Mouse (Mus musculus) liver, embryonic 14 days (tissue): Measurements from ENCODE around the gene Ube2l3. TPM values are rescaled to one million over a fixed set of nuclear protein-coding genes. Genes with fewer than 3 reads are reported as not detected.

ENCODE experiments used
- polyA plus RNA-seq: library from polyadenylated mRNA; depleted of rRNA; stranded (reverse); fragments of >200 nt; gene quantifications from 2 replicates; pipeline ENCODE4 v1.2.3, GENCODE M21; 2012; rRNA removed

The Ube2l3 gene
- polyA plus RNA-seq, result 69.6 and 76.0 TPM in 2 replicates

GRCm38 (mm10) chr16:17202549-17202948 is at the start of gene Ube2l3:
TSS of gene Ube2l3 (minus strand) at chr16:17202649.

DNA sequence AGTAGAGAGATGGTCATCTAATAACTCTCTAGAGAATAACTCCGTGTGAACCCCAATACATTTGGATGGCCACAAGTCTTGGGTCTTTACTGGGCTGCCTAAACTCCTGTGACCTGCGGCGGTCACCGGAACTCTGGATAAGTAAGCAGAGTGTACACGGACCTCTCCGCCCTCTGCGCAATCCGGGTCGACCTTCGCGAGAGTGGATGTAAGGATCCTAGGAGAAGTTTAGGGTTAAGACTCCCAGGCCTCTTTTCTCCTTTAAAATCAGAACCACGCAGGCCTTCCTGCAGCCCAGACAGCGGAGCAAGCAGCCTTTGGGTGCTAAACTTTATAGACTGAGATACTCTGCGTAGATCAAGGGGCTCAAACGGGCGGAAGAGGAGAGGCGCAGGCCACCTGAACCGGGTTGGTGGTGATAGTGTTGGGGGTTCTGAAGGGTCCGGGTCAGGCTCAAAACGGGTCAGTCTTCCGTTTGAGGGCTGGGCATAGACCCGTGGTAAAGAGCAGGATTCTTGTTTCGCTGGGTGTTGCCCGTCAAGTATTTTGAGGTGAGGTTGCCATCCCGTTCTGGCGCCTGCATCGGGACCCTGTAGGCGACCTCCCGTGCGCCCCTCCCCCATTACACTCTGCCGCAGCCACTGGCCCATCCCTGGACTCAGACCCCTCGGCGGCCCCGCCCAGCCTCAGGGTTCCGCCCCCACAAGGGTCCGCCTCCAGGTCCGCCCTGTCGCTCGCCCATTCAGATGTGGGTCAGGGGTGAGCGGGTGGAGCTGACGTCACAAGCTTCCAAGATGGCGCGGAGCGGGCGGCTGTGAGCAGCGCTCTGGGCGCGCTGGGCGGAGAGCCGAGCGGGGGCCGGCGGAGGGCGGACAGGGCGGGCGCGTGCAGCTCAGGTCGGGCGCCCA is 30.6 kb upstream of the Ube2l3 start, which contains the start of gene Hic2:
Hic2 (plus strand) TSS at position 779 of the 908 bp plus-strand sequence.

DNA sequence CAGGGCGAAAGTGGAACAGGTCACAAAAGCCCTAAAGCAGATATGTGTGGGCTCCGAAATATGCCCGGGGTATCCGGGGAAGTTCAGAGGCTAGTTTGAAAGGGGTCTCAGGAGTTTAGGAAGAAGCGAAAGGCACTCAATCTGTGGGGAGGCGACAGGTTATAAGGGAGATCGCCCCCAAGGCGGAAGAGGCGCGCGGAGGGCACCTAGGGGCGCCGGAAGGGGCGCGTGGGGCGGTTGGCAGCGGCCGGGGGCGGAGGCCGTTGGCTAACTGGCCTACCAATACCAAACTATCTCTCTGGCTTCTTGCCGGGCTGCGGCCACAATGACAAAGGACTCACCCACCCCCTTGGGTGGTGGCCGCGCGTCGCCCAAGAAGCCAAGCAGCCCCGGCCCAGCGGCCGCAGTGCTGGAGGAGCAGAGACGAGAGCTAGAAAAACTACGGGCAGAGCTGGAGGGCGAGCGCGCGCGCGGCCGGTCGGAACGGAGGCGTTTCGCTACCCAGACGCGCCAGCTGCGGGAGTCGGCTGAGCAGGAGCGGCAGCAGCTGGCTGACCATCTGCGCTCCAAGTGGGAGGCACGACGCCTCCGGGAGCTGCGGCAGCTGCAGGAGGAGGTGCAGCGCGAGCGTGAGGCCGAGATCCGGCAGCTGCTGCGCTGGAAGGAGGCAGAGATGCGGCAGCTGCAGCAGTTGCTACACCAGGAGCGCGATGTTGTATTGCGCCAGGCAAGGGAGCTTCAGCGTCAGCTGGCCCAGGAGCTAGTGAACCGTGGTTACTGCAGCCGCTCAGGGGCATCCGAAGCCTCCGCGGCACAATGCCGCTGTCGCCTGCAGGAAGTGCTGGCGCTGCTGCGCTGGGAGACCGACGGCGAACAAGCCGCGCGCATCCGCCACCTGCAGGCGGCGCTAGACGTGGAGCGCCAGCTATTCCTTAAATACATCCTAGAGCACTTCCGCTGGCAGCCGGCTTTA is 6.2 kb upstream of the Ube2l3 start, which contains the start of gene Rimbp3:
Rimbp3 (plus strand) TSS at position 215 of the 973 bp plus-strand sequence.

DNA sequence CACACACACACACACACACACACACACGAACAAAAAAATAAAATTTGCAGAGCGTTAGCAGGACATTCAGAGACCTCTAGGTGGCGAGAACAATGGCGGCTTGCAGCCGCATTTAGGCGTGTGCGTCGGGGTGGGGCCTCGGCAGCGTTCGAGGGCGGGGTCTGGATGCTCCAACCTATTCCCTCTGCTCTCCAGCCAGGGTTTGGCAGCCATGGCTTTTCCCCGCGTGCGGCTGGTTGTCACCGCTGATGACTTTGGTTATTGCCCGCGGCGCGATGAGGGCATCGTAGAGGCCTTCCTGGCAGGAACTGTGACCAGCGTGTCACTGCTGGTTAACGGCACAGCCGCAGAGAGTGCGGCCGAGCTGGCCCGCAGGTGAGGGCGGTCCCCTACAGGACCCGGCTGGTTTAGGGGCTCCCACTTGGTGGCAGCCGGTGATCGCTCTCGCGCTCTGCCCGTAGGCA is 55.6 kb downstream of the Ube2l3 start, which contains the start of gene Ccdc116:
Ccdc116 (minus strand) TSS at position 458 of the 464 bp plus-strand sequence.

DNA sequence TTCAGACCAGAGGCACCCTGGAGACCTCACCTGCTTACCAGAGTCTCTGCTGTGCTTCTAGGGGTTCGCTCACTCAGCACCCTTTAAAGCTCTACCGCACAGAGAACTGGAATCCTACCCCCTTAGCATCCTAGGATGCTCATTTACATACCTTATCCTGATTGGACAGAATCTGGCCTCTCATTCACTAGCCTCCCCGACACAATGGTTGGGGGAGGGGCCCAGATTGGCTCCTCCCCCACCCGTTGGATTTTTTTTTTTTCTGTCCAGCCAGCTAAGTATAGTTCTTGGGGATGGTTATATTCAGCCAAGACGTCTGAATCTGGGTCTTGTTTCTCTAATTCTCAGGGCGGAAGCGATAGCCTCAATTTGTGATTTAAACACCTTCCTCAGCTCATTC is 58.1 kb downstream of the Ube2l3 start, which contains the start of gene Ydjc:
Ydjc (plus strand) TSS at position 283 of the 400 bp plus-strand sequence.

DNA sequence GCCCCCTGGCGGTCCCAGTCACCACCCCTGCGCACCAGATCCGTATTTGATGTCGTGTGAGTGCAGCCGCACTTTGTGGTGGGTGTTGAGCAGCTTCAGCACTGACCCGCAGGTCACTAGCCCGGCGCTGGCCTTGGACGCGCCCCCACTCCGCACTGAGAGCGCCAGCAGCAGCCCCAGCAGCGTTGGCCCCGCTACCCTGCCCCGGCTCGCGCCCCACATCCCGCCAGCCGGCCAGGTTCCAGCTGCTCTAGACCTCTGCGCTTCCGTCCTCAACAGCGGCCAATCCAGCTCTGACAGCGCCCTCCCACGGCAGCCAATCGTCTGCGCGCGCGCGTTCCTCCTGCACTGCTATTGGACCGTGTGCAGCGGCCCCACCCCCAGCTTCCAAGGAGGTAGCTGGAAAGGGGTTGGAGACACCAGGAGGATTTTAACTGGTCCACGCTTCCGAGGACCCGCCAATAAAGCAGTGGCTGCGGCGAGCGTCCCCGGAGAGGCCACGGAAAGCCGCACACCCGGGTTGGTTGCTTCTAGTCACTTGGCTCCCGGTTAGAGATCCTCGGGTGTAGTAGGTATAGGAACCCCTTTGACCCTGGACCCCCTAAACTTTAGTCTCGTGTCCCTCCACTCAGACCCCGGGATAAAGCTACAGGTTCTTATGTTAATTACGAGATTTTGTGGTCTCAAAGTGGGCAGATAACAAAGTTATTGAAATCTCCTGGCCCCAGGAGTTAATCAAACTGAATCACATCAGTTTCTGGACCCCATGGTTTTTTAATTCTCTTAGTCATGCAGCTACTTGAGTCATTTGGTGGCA is 70.2 kb downstream of the Ube2l3 start, which contains the start of gene Sdf2l1:
Sdf2l1 (minus strand) TSS at position 295 of the 817 bp plus-strand sequence.

GRCm38 (mm10) chr16:17124871-17125520 is 77.5 kb downstream of the Ube2l3 start, which contains the start of gene 2610318N02Rik:
TSS of gene 2610318N02Rik (minus strand) at chr16:17125167.

GRCm38 (mm10) chr16:17110771-17111743 is 91.4 kb downstream of the Ube2l3 start, which contains the start of gene Ppil2:
TSS of gene Ppil2 (minus strand) at chr16:17111257.

Other genes starting within 250 kb of the Ube2l3 start
- 54.9 and 64.9 TPM in 2 replicates for gene Mapk1, start 219.3 kb downstream of the Ube2l3 start, polyA plus RNA-seq
- 0.32 and 0.42 TPM in 2 replicates for gene Ypel1, start 133.0 kb downstream of the Ube2l3 start, polyA plus RNA-seq
- 32.2 and 35.2 TPM in 2 replicates for gene Ppil2, start 91.4 kb downstream of the Ube2l3 start, polyA plus RNA-seq
- 23.3 and 23.4 TPM in 2 replicates for gene 2610318N02Rik, start 77.5 kb downstream of the Ube2l3 start, polyA plus RNA-seq
- gene Sdf2l1, start 70.3 kb downstream of the Ube2l3 start, polyA plus RNA-seq, result 23.8 and 24.0 TPM in 2 replicates
- 8.4 and 9.2 TPM in 2 replicates for gene Ydjc, start 58.0 kb downstream of the Ube2l3 start, polyA plus RNA-seq
- 0.76 and 0.99 TPM in 2 replicates for gene Ccdc116, start 55.4 kb downstream of the Ube2l3 start, polyA plus RNA-seq
- 0.03 TPM in 2 replicates for gene Rimbp3, start 6.0 kb upstream of the Ube2l3 start, polyA plus RNA-seq
- gene Hic2, start 30.9 kb upstream of the Ube2l3 start, polyA plus RNA-seq, result 2.0 and 2.4 TPM in 2 replicates
- gene Tmem191c, start 73.4 kb upstream of the Ube2l3 start, polyA plus RNA-seq, result 3.9 and 4.2 TPM in 2 replicates
- 102 and 121 TPM in 2 replicates for gene Serpind1, start 128.7 kb upstream of the Ube2l3 start, polyA plus RNA-seq
- gene Snap29, start 203.3 kb upstream of the Ube2l3 start, polyA plus RNA-seq, result 4.0 and 5.1 TPM in 2 replicates
- 17.6 and 18.6 TPM in 2 replicates for gene Pi4ka, start 203.7 kb upstream of the Ube2l3 start, polyA plus RNA-seq
- gene Crkl, start 249.3 kb upstream of the Ube2l3 start, polyA plus RNA-seq, result 7.6 and 9.3 TPM in 2 replicates